Mouse (Mus musculus) WW6 (cell line): ENCODE measurements around the gene Fastkd1.
"Not testable (repeated sequence)": the region's sequence is repeated elsewhere in the genome, so short reads cannot be mapped to it uniquely, and the experiment has no call there.

Source experiments
- DNase-seq: peaks from one replicate; pipeline ENCODE4 v3.0.0-alpha.2; 2013; ENCODE audit warnings: low read depth, low spot score

The Fastkd1 gene

DNA sequence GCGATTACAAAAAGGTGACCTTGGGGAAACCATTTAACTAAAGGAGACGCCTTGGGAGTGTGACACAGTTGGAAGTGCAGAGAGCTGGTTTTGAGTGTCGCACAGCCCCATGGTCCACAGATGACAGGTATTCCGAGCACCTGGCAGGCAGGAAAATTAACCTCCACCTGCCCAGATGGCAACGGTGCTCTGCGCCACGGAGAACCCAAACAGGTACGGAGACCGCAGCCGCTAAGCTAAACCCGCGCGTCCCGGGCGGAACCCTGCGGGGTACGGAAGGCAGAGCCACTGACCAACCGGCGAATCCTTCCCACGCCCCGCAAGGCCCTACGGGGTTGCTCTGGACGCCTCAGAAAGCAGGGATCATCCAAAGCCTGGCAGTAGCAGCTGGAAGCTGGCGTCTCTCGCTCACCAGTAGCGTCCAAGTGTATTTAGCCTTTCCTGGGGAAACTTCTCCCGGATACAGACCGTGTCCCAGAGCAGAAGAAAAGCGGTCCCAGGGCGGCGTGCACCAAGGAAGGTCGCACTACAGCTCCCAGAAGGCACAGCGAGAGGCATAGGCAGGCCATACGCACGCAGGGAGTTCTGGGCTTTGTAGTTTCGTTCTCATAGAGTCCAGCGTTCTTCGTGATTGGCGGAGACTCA is at the start of gene Fastkd1:
Gene Fastkd1, minus strand, starts transcription at position 536 of the 645 bp plus-strand sequence.
- DNase-seq = peak; percentile 81

DNA sequence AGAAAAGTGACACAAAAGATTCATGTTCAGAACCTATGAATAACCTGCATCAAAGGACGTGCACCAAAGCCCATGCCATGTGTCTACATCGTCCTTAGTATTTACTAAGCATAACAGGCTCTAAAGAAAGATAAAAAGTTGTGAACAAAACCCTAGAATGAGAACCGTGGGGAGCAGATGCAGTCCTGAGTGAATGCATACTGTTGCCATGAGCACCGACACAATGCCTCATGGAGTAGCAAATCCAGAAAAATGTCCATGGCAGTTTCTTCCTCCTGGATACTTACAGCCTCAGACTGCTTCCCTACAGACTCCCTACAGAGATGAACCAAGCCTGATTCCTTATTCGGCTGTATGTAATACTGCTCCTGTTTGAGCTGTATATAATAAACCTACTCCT is 47.7 kb upstream of the Fastkd1 start:
- DNase-seq = no peak

- no peak for DNase-seq
Measured at GRCm38 (mm10) chr2:69745091-69745490, 31.8 kb upstream of the Fastkd1 start.

DNA sequence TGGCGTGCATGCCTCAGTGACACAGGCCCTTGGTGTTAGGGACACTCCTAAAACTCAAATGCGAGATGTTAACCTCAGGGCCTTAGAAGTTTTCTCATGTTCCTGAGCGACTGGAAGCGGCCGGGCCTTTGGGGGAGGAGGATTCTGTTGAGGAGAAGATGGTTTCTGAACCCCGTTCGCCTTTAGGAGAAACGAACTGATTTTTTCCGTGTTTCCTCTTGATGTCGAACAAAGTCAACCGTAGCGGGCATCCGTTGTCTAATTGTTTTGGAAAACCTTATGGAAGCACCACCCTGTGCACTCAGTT is 10.2 kb upstream of the Fastkd1 start:
- no peak for DNase-seq

DNA sequence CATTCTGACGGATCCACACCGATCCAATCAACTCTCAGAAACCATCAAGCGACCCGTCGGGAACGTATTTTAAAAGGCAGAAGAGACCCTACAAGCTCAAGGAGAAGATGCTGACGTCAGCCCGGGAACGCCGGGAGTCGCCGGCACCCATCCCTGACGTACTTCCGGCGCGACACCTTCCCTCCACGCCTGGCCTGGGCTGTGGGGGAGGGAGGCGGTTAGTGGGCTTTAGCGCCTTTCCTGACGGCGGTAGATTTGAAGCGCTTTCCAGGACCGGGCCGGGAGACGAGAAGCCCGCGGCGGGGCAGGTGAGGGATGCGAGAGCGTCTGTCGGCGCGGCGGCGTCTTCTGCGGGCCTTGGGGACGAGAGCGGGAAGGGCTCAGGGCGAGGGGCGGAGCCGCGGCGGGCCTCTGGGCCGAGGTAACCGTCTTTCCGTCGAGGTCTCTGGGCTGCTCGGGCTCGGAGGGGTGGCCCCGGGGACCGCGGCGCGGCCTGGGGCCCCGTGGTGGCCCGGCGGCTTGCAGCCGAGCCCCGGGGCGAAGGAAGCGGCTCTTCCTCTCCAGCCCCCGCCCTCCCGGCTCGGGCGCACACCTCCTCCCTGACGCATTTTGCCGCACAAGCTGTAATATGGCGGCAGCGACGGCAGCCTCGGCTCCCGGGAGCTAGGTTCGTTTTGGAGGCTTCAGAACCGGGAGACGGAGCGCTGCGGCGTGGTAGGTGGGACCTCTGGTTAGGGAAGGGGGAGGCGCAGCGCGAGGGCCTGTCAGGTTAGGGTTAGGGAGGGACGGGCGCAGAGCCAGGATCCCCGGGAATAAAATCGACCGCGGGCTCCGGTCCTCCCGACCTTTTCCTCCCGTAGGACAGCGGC is 9.6 kb upstream of the Fastkd1 start:
- DNase-seq = peak; percentile 80

DNA sequence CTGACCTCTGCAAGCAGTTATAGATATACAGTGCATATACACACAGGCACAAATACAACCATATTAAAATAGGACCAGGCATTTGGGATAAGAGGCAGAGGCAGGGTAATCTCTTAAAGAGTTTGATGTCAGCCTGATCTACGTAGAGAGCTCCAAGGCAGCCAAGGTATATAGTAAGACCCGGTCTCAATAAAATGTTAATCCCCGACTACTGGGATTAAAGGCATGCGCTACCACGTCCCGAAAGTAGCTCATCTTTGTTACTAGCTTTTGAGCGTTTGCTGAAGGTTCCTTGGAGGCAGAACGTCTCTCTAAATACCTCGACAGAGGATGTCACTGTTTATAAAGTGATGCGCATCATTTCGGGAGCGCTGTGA is 8.9 kb upstream of the Fastkd1 start, which contains the start of gene Ppig:
Gene Ppig, plus strand, starts transcription at position 273 of the 377 bp plus-strand sequence.
- DNase-seq = no peak

DNA sequence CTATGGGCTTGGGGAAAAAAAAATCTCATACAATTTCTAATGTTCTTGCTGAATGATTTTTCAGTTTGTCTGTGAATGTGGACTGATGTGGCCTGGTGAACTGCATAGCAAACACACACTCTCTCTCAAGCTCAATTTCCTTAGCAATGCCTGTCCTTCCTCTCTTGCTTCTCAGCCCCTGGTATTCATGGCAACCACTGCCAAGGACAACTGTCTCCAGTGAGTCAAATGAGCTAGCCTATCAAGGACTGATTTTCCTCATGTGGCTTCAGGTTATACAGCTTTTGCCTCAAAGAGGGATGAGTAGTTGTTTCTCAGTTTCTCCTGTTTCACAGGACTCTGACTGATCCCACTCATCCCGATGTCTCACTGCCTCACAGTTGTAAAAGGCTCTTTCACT is 5.8 kb upstream of the Fastkd1 start:
- no peak for DNase-seq

DNA sequence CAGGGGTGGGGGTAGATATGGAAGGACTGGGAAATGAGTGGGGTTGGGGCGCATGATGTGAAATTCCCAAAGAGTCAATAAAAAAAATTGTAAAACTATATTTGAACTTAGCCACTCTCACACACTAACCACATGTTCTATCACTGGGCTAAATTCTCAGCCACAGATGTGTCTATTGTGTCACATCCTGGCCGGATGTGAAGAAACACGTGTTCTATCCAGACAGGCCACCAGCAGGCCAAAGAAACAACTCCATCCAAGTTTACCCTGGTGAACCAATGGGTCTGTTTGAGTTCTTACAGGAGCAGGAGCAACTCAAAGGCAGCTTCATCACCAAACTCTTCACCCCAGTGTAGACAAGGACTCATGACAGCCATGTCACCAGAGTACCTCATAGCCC is 3.2 kb upstream of the Fastkd1 start:
- no peak for DNase-seq

- no peak for DNase-seq
Measured at GRCm38 (mm10) chr2:69714126-69714525, 810 bp upstream of the Fastkd1 start.

GRCm38 (mm10) chr2:69713626-69714014 is 304 bp upstream of the Fastkd1 start:
- DNase-seq = no peak

- no peak for DNase-seq
Measured at GRCm38 (mm10) chr2:69712171-69712570, 1.1 kb downstream of the Fastkd1 start.

- DNase-seq = no peak
Measured at GRCm38 (mm10) chr2:69700446-69700845, 12.9 kb downstream of the Fastkd1 start.

GRCm38 (mm10) chr2:69693501-69693900 is 19.8 kb downstream of the Fastkd1 start:
- no peak for DNase-seq

- DNase-seq = no peak
Measured at GRCm38 (mm10) chr2:69690843-69691242, 22.5 kb downstream of the Fastkd1 start.

DNA sequence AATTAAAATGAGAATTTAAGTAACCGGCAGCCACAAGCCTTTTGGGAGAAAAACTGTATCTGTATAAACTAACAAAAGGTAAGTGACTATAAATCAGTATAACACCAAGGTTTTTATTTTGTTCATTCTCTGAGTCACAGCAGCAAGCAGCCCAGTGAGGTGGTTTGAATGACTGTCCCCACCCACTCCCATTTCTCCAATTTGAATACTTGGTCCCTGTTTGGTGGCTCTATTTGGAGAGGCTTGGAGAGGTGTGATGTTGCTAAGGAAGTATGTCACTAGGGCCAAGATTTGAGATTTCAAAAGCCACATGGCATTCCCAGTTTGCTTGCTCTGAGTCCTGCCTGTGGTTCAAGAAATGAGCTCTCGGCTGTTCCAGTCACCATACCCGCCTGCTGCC is 23.1 kb downstream of the Fastkd1 start:
- no peak for DNase-seq

GRCm38 (mm10) chr2:69684488-69684887 is 28.8 kb downstream of the Fastkd1 start:
- no peak for DNase-seq

- no peak for DNase-seq
Measured at GRCm38 (mm10) chr2:69683036-69683805, 30.1 kb downstream of the Fastkd1 start.

GRCm38 (mm10) chr2:69681931-69682330 is 31.4 kb downstream of the Fastkd1 start:
- DNase-seq = no peak

DNA sequence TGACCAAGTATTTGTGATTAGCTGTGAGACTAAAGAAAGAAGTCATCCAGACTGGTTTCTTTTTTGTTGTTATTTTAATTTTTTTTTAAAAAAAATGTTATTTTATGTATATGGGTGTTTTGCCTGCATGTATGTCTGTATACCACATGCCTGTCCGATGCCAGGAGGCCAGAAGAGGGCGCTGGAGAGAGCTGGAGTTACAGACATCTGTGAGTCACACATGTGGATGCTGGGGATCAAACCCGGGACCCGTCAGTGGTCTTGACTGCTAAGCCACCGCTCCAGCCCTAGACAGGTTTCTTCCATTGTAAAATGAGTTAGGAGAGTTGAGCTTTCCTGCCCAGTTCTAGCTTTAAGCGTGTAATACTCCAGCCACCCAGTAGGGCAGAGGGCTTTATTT is 33.3 kb downstream of the Fastkd1 start:
- DNase-seq = peak; percentile 60

- DNase-seq = not testable (repeated sequence)
Measured at GRCm38 (mm10) chr2:69677215-69677614, 36.1 kb downstream of the Fastkd1 start.

DNA sequence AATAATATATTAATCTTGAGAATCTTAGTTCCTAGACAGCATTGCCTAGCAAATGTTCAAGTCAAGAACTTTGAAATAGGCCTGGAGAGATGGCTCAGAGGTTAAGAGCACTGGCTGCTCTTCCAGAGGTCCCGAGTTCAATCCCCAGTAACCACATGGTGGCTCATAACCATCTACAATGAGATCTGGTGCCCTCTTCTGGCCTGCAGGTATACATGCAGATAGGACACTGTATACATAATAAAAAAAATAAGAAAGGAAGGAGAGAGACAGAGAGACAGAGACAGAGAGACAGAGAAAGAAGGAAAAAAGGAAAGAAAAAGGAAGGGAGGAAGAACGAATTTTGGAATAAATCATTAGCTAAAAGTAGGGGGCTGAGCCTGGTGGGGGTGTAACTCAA is 36.6 kb downstream of the Fastkd1 start:
- no peak for DNase-seq

DNA sequence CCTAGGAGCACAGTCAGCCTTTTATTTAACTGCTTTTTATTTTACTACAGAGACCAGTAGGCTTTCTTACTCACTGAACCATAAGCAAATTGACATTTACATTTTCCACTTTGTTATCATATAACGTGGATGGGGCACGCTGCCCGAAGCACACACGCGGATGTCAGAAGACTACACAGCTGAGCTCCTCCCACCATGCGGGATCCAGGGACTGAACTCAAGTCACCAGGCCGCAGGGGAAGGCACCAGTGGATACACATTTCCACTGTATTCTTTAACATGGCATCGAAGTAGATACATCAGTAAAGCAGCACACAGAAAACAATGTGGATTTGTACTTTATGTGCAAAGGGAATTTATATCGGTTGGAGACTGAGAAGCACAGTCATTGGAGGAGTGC is 38.0 kb downstream of the Fastkd1 start:
- DNase-seq = no peak
